Mouse (Mus musculus): ENCODE measurements around the gene Bysl. TPM values are rescaled to one million over a fixed set of nuclear protein-coding genes. Genes with fewer than 3 reads are reported as not detected.
A peak's percentile ranks its signal among the peaks of the same experiment; 100 is the strongest.

Bysl gene
- total RNA-seq, 2 experiments from 2014 or later, result 13.0 TPM

DNA sequence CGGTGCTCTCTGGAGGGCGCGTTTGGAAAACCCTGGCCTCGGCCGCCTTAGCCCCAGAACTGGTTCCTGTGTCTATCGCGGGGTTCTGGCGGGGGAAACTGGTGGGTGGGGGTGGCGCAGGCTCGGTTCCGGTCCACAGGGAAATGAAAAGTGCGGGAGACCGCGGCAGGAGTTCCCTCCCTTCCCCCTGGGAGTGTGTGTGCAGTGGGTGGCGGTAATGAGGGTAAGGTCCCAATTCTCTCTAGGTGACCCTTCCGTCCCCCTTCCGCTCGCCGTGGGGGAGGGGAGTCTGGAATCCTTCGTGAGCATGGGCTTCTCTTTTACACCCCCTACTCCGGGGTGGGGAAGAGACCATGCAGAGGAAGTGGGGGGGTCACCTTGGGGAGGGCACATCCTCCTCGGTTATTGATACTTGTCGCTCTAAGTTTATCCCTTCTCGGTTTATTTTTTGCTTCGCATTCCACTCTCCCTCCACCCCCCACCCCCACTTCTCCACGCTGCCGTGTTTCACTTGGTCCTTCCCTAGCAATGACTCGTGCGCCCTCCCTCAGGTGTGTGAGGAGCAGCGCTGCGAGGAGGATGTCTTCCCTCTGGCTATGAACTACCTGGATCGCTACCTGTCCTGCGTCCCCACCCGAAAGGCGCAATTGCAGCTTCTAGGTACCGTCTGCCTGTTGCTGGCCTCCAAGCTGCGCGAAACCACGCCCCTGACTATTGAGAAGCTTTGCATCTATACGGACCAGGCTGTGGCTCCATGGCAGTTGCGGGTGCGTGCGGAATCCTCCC, 16.9 kb downstream of the Bysl start:
- DNase-seq, result peak; percentile 47

DNA sequence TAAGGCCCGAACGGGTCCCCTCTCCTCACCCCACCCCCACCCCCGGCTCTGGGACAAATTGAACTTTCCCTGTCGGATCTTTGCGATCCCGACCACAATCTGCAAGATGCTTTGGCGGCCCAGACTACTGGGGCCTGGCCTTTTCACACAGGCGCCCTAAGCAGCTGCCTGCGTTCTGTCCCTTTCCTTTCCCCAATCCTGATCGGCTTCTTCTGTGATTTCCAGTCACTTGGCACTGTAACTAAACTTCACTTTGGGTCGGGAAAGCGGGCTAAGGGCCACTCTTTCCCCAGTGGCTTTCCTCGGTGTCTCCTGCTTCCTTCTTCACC, 17.5 kb downstream of the Bysl start:
- DNase-seq, result no peak

DNA sequence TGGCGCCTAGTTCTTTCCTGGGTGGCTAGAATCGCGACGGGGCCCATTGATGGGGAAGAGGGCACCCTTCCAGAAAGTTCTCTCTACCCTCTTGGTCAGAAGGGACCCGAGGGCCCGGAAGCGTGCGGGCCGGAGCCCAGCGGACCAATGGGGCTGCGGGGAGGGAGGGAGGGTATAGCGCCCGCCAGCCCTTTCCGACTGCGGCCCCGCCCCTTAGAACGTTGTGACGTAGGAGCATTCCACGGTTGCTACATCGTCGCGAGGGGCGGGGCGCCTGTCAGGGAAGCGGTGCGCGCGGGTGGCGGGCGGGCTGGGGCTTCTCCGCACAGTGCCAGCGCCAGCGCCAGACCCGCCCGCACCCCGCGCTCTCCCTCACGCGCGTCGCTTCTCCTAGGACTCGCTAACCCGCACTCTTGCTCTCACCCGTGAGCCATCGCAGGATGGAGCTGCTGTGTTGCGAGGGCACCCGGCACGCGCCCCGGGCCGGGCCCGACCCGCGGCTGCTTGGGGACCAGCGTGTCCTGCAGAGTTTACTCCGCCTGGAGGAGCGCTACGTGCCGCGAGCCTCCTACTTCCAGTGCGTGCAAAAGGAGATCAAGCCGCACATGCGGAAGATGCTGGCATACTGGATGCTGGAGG, 18.0 kb downstream of the Bysl start:
- peak; percentile 97 for DNase-seq

DNA sequence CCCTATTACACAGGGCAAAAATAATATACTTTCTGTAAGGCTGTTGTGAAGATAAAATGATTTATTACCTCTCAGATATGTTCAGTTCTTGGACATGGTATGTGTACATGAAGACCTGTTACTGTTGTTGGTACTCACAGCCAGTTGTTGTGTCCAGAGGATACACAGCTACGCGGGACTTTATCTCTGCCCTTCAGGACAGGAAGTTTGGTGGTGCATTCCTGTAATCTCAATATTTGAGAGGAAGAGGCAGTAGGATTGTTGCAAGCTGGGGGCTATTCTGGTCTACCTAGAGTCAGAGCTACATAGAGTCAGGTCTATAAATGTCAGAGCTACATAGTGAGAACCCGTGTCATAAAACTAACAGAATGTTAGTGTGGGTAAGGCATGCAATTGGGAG, 20.2 kb downstream of the Bysl start:
- no peak for DNase-seq

DNA sequence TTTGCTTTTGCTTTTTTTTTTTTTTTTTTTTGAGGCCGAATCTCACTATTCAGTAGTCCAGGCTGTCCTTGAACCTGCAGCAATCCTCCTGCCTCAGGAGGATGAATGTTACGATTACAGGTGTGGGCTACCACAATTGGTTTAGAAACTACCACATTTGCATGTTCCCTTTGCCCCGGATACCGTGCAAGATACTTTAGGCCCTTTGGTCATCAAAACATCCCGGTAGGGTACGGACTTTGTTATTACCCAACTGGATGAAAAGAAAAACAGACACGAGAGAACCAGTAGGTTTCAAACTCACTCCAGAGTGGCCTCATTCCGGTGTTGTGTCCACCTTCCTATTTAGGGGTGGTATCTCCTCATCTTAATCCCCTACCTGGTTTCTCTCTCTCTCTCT, 22.8 kb downstream of the Bysl start:
- DNase-seq, result no peak

DNA sequence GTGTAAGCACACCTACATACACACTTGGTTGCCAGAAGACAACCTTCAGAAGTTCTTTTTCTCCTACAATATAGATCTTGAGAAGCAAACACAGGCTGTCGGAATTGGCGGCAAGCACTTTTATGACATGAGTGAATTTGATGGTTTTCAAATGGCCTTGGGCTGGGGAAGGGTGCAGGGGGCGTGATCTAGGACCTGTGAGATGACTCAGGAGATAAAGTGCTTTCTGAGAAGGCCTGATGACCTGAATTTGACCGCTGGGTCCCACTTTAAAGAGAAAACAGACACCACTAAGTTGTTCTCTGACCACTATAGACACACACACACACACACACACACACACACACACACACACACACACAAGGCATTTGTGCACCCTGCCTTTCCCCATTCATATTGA, 30.3 kb downstream of the Bysl start:
- DNase-seq, result no peak

DNA sequence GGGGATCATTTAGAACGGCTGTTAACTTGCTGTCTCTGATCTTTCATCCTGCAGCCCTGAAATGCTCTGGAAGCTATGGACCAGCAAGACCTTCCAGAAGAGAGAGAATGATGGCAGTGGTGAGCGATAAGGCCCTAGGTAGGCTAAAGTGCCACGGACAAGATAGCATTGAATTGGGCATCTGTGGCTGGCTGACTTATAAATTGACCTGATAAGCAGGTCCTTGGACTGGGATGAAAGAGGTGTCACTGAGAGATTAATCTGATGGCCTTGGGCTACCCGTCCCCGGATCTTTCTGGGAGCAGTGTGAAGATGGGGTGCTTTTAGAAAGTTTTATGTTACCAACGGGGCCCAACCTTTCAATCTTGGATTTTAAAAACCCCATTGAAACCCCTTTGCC, 32.6 kb downstream of the Bysl start:
- DNase-seq, result no peak

DNA sequence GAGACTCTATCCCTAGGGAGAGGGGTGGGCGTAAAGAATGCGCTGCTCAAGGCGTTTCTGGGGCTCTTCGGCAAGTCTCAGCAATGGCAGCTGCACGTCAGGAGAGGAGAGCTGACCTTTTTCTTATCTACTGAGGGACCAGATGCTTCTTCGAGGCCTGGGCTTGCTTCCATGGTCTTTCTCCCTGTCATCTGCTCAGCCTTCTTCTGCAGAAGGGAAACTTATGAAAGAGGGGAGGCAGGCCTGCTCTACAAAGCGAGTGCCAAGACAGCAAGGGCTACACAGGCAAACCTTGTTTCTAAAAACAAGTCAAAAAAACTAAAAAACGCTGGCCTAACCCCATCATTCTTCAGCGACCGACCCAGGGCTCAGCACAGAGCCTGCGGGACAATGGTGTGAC, 36.5 kb downstream of the Bysl start:
- no peak for DNase-seq

DNA sequence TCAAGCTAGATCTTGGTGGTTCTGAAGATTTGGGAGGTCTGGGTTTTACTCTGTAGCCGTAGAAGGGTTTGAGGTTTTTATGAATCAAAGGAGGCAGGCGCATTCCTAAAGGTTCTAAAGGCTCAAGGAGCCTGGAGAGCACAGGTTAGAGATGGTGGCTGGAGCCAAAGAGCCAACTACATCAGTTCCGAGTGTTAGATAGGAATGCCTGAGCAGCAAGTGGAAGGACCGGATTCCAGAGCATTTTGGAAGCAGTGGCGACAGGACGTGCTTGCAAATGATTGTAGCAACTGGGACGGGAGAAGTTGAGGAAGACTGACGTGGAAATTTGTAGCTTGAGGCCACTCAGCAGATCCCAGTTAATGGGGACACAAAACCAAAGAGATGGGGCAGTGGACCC, 37.3 kb downstream of the Bysl start:
- no peak for DNase-seq

DNA sequence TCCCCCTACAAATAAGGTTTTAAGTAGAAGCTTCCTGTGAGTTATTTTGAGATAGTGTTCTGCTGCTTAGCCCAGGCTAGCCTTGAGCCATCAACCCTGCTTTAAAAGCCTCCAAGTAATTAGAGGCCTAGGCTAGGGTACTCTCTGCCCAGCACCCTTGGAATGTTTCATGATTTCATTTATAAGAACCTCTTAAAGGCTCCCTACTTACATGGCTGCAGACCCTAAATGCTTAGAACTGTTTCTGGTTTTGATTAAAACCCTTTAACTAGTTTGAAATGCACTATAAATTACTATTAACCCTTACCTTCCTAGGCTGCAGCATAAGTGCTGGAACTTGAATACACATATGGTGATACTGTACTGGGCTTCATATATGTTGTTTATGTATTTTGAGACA, 38.9 kb downstream of the Bysl start:
- DNase-seq, result no peak

DNA sequence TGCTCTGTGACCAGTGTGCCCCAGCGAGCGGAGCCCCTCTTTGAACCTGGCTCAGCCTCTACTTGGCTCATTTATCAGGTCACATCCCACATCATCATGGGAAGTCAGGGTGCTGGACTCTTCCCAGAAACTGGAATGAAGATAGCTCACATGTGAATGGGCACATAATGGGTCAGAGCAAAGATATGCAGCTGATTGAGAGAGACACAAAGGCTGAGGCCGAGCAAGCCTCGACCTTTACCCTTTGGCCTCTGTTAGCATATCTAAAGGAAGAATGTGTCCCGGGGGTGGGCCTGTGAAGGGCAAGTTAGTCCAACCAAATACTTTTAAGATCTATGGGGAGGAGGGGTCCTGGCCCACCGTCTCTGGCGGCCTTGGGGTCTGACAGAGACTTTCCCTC, 39.7 kb downstream of the Bysl start:
- DNase-seq, result no peak

DNA sequence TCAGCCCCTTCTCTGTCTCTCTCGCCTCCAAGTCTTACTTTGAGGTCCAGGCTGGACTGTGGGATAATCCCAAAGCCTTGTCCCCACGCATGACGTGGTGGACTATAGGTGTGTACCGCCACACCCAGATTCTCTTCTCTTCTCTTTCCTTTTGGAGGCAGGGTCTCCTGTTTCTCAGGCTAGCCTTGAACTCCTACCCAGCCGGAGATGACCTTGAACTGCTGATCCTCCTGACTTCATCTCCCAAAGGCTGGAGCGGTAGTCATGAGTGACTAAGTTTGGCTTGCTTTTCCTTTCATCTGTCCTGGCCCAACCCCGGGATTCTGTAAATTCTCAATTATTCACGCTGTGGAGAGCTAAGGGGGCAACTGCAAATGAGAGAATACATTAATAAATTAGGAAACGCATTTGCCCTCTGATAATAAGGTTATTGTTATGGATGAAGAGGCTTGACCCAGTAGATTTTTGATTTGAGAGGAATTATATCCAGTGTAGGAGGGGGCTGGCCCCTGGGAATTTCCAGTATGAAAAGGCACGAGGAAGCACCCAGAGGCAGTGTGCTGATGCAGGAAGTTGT, 42.3 kb downstream of the Bysl start:
- no peak for DNase-seq

DNA sequence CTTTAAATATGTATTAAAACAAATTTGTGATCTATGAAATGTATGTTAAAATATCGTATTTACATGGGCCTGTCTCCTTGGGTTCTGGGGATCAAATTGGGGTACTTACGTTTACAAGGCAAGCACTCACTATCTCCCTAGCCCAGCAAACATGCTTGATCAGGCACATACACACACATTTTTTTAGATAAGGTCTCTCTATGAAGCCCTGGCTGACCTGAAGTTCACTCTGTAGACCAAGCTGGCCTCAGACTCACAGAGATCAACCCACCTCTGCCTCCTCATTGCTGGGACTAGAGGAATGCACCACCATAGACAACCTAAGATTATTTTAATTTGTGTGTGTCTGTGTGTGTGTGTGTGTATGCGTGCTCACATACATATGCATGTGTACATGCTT, 42.9 kb downstream of the Bysl start:
- DNase-seq, result no peak

DNA sequence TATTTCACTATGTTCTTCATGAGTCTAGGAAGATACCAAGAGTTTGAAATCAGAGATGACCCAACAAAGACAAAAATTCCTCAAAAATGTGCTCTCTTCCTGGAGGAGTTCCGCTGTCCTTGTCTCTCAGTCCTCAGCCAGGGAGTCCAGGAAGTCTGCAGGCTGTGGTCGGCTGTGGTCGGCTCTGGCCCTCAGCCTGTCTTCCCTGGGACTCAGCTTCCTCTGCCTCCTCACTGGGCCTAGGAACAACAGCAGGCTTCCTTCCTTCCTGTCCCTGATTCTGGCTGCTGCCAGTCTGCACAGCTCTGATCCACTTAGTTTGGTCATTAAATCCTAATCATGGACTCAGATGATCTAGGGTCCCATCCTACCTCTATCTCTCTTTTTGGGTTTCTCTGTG, 44.0 kb downstream of the Bysl start:
- no peak for DNase-seq

DNA sequence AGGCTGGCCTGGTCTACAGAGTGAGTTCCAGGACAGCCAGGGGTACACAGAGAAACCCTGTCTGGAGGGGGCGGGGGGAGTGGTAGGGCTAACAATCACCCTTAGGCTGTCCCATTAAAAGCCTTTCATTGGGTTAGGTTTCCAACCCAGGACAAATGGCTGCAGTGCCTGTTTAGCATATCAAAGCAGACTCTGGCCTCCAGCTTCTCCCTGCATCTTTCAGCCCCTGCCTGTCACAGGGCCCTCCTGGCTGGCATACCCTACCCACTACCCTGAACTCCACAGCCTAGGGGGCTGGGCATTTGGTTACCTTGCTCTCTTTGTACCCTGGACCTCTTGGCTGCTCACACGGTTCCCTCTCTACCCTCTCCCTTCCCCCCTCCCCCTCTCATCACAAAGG, 45.2 kb downstream of the Bysl start:
- DNase-seq, result no peak

DNA sequence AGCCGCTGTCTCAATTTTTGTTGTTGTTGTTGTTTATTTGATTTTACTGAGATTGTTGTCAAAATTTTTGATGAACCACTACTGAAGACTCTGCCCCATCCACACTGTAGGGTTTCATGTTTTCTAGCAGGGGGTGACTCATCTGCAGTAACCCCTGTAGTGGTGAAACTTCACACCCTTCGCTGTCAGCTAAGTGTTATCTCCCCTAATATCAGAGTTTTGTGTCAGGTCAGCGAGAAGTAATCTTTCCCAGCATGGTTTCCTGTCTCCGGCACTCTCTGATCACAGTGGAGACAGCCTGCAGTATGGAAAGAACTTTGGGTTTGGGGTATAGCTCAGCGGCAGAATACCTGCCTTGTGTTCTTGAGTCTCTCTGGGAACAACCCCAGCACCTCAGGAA, 46.7 kb downstream of the Bysl start:
- no peak for DNase-seq

DNA sequence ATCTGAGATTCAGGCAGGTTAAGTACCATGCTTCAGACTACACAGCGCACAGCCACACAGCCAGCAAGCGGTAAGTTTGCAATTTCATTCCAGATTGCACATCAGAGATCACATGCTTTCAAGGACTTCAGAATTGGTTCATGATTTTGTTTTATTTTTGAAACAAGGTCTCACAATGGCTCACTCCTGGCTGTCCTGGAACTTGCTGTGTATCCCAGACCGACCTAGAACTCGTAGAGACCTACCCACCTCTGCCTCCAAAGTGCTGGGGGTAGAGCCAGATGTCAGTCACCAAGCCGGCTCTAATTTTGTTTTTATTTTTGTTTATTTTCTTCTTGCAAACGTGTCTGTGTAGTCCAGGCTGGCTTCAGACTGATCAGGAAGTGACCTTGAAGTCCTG, 48.4 kb downstream of the Bysl start:
- DNase-seq, result no peak

DNA sequence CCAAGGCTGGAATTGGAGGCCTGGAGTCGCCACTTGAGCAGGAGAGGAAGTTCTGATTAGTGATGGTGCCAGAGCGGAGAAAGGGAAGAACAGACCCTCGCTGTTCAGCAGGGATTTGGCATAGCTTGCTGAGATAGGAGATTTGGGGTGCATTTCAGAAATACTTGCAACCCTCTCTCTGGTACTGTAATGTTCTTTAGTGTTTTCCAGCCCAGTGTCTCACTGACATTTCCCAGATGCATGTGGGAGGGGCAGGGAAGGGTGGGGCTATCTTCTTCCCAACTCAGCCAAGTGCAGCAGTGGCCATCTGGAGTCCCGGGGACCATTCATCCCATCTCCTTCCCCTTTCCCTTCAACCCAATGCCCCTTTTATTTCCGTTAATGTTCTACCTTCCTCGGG, 51.6 kb downstream of the Bysl start:
- no peak for DNase-seq

DNA sequence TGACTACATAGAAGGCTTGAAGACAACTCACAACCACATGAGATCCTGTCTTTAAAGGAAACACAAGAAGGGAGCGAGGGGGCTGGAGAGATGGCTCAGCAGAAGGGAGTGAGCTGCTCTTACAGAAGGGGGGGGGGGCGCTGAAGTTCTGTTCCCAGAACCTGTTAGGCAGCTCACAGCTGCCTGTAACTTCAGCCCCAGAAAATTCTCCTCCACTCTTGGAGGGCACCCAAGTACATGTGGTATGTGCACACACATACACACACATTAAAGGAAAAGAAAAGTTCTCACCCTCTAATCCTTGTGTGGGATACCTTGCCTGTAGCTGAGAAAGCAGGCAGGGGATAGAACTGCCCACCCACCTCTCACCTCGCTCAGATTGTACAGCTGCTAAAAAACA, 54.1 kb downstream of the Bysl start:
- DNase-seq, result no peak

DNA sequence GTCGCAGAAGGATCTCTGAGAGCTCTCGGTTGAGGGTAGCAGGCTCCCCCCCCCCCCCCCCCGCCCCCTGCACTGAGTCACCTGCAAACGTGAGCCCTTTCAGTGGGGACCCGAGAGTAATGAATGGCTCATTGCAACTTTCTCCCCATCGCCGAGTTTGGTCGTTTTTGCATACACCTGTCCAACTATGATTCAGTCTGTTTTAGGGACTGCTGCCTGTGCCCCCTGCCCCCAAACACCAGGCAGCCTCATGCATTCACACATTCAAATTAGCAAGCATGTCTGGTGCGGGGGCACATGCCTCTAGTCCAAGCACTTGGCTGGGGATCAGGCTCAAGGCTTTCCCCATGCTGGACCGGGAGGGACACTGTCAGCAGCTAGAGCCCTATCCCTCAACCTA, 56.7 kb downstream of the Bysl start:
- no peak for DNase-seq

DNA sequence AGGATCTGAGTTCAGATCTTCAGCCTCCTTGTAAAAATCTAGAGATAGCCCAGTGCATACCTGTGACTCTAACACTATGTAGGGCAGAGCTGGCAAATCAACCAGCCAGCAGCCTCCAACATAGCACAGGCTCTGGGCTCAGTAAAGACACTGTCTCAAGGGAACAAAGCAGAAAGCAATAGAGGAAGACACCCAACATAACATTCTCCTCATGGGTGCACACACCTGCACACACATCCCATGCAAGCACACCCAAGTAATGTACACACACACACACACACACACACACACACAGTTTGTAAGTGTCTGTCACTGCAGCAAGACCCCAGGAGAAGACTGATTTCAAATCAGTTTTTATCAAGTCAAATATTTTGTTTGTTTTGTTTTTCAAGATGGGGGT, 58.3 kb downstream of the Bysl start:
- DNase-seq, result no peak

DNA sequence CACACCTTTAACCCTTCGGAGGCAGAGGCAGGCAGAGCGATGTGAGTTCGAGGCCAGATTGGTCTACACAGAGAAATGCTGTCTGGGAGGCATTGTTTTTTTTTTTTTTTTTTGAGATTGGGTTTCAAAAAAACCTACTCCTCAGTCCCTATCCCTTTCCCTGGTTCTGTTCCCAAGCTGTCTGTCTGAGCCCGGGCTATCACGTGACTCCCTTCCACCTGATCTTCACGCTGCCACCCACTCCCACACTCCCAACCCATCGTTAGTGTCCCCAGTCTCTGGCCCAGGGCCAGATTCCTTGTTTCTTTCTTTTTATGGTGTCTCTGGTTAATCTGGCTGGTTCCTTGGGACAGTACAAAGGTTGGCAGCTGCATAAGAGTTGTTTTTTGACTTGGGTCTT, 60.2 kb downstream of the Bysl start:
- DNase-seq, result no peak
